Mouse (Mus musculus) limb, embryonic 13.5 days (tissue): Measurements from ENCODE around the gene Serpinb13. TPM values are rescaled to one million over a fixed set of nuclear protein-coding genes. Genes with fewer than 3 reads are reported as not detected.
"Not testable (repeated sequence)": the region's sequence is repeated elsewhere in the genome, so short reads cannot be mapped to it uniquely, and the experiment has no call there.

Experiments
- ATAC-seq: fragments of 200-750 bp; cut with Nextera tagmentation; 2 replicates; pipeline ENCODE4 v1.8.0; 2017; ENCODE audit warnings: low read depth, moderate number of reproducible peaks, moderate TSS enrichment; ENCODE audit not compliant: low FRiP score
- H3K27ac ChIP-seq: fragments of 300-500 bp; sonication (generic); 2 replicates; pipeline ENCODE4 v1.5.1; 2015; ENCODE audit warnings: inconsistent platforms, mild to moderate bottlenecking, moderate library complexity
- H3K27me3 ChIP-seq: fragments of 300-500 bp; sonication (generic); 2 replicates; pipeline ENCODE4 v1.6.1; 2015; ENCODE audit warnings: mild to moderate bottlenecking, inconsistent platforms
- H3K36me3 ChIP-seq: fragments of 300-500 bp; sonication (generic); 2 replicates; pipeline ENCODE4 v1.6.1; 2015; ENCODE audit warnings: inconsistent platforms, mild to moderate bottlenecking, moderate library complexity
- H3K4me1 ChIP-seq: fragments of 300-500 bp; sonication (generic); 2 replicates; pipeline ENCODE4 v1.6.1; 2015; ENCODE audit warnings: inconsistent platforms
- H3K4me2 ChIP-seq: fragments of 300-500 bp; sonication (generic); replicated peaks from 2 replicates; pipeline ENCODE4 v1.6.1; 2015; ENCODE audit warnings: inconsistent platforms, mild to moderate bottlenecking, moderate library complexity
- H3K4me3 ChIP-seq: fragments of 300-500 bp; sonication (generic); 2 replicates; pipeline ENCODE4 v1.5.1; 2015; ENCODE audit warnings: moderate library complexity, mild to moderate bottlenecking, inconsistent platforms
- H3K9ac ChIP-seq: fragments of 300-500 bp; sonication (generic); 2 replicates; pipeline ENCODE4 v1.6.1; 2015; ENCODE audit warnings: mild to moderate bottlenecking, inconsistent platforms
- H3K9me3 ChIP-seq: fragments of 300-500 bp; sonication (generic); 2 replicates; pipeline ENCODE4 v1.6.1; 2016; ENCODE audit warnings: inconsistent platforms
- WGBS: fragments of 180-500 bp; shearing (Covaris S2); methylation state at CpG from one replicate; pipeline ENCODE4 v1.1.7; 2015; 5-methylcytosine and 5-hydroxymethylcytosine counted together
- polyA plus RNA-seq: library from polyadenylated mRNA; unstranded; fragments of >200 nt; fragmentation: Nextera tagmentation; extraction: Ambion mirVana; gene quantifications from 2 replicates; pipeline ENCODE4 v1.2.1, GENCODE M21; 2015

Gene Serpinb13
- polyA plus RNA-seq, 1 experiment from 2014 or later = not detected

- no peak for ATAC-seq
- Histone ChIP-seq H3K4me3 (no peak overlapping the region), H3K27me3 (no peaks in the 10 kb centered on the region), H3K9me3 (no peaks in the 10 kb centered on the region), H3K4me2 (no peak overlapping the region), H3K36me3 (no peaks in the 10 kb centered on the region), H3K9ac (no peak overlapping the region), H3K4me1 (no peaks in the 10 kb centered on the region), H3K27ac (no peak overlapping the region)
- WGBS = 89% methylated on average over 7 of the region's 7 CpGs
Measured at GRCm38 (mm10) chr1:107015210-107015609, 34.4 kb downstream of the Serpinb13 start.

DNA sequence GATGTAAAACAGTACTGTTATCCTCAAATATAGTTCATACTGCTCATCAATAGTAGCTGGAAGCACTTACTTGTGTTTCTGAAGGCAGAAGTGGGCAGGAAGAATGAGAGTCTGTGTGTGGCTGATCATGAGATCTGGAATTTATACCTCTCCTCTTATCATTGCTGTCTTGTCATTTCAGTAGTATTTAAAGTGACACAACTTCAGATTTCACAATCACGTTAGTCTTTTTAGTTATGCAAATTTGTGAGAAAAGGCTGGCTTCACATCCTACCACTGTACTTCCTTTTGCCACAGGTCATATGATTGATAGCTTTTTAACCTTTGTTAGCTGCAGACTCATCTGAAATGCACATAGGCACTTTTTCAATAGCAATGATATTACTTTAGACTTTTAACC, 45.1 kb downstream of the Serpinb13 start:
- Histone ChIP-seq H3K4me2 (no peak overlapping the region), H3K27ac (no peak overlapping the region), H3K9me3 (no peaks in the 10 kb centered on the region), H3K4me3 (no peak overlapping the region), H3K9ac (no peak overlapping the region), H3K4me1 (no peaks in the 10 kb centered on the region), H3K27me3 (no peaks in the 10 kb centered on the region), H3K36me3 (no peaks in the 10 kb centered on the region)
- no peak for ATAC-seq
- 71% methylated on average over 1 of the region's 1 CpGs for WGBS

GRCm38 (mm10) chr1:107034236-107034635, 53.5 kb downstream of the Serpinb13 start:
- not testable (repeated sequence) for H3K36me3 ChIP-seq

More at GRCm38 (mm10) chr1:107034236-107034635, 53.5 kb downstream of the Serpinb13 start:
- H3K27me3 ChIP-seq, ATAC-seq, H3K9ac ChIP-seq, H3K9me3 ChIP-seq, H3K4me1 ChIP-seq, H3K27ac ChIP-seq, H3K4me3 ChIP-seq, H3K4me2 ChIP-seq: not testable (repeated sequence)
- WGBS = 89% methylated on average over 3 of the region's 3 CpGs

Other genes with a start within 250 kb of the Serpinb13 start
- 13.0 and 13.3 TPM in 2 replicates for gene Kdsr, start 221.3 kb upstream of the Serpinb13 start, polyA plus RNA-seq
- 61.4 and 66.6 TPM in 2 replicates for gene Vps4b, start 184.3 kb upstream of the Serpinb13 start, polyA plus RNA-seq
- 0.56 and 0.88 TPM in 2 replicates for gene Serpinb5, start 119.8 kb upstream of the Serpinb13 start, polyA plus RNA-seq
- 0.59 and 0.70 TPM in 2 replicates for gene Serpinb12, start 46.5 kb upstream of the Serpinb13 start, polyA plus RNA-seq
- 0.14 and 0.23 TPM in 2 replicates for gene Serpinb3a, start 71.3 kb downstream of the Serpinb13 start, polyA plus RNA-seq
- gene Serpinb3d, start 102.5 kb downstream of the Serpinb13 start, polyA plus RNA-seq = not detected in 2 replicates